Mouse (Mus musculus): ENCODE results near the gene Dtd1. TPM values are rescaled to one million over a fixed set of nuclear protein-coding genes. Genes with fewer than 3 reads are reported as not detected.
A peak's percentile ranks its signal among the peaks of the same experiment; 100 is the strongest.

Dtd1 gene
- polyA plus RNA-seq, 2 experiments: 19.1 to 39.8 TPM

- Histone ChIP-seq H3K27me3 (ENCODE audit: control insufficient read depth, insufficient read depth, low read length) (no peaks in the 10 kb centered on the region), H3K4me1 (ENCODE audit: control insufficient read depth, insufficient read depth, low read length) (no peaks in the 10 kb centered on the region), H3K4me3 (replicated peaks; ENCODE audit: low read length) (no peak overlapping the region), H3K9me3 (ENCODE audit: control insufficient read depth, low read length) (no peaks in the 10 kb centered on the region), H3K27ac (replicated peaks; ENCODE audit: low read depth, low read length) (no peak overlapping the region), H3K36me3 (ENCODE audit: control insufficient read depth, insufficient read depth, low read length) (no peaks in the 10 kb centered on the region), H3K9ac (ENCODE audit: low read depth, low read length, severe bottlenecking) (no peak overlapping the region), H3K4me2 (replicated peaks; ENCODE audit: low read depth, low read length, severe bottlenecking) (no peak overlapping the region)
- TF ChIP-seq POLR2A (IDR thresholded peaks at IDR 0.05; ENCODE audit: borderline replicate concordance, extremely low read depth, insufficient read depth, insufficient read length): no peak
- no peak for DNase-seq (ENCODE audit: low spot score)
- no peak for ATAC-seq (ENCODE audit: low FRiP score, low read depth)
- 80% methylated on average over 7 of the region's 7 CpGs for WGBS
Measured at GRCm38 (mm10) chr2:144779263-144779662, 179.6 kb downstream of the Dtd1 start.

GRCm38 (mm10) chr2:144780731-144781130 lies 181.0 kb downstream of the Dtd1 start:
- Histone ChIP-seq H3K36me3 (ENCODE audit: control insufficient read depth, insufficient read depth, low read length) (no peaks in the 10 kb centered on the region), H3K9ac (ENCODE audit: low read depth, low read length, severe bottlenecking) (no peak overlapping the region), H3K4me3 (replicated peaks; ENCODE audit: low read length) (no peak overlapping the region), H3K4me2 (replicated peaks; ENCODE audit: low read depth, low read length, severe bottlenecking) (no peak overlapping the region), H3K9me3 (ENCODE audit: control insufficient read depth, low read length) (no peaks in the 10 kb centered on the region), H3K27me3 (ENCODE audit: control insufficient read depth, insufficient read depth, low read length) (no peaks in the 10 kb centered on the region), H3K4me1 (ENCODE audit: control insufficient read depth, insufficient read depth, low read length) (no peaks in the 10 kb centered on the region), H3K27ac (replicated peaks; ENCODE audit: low read depth, low read length) (no peak overlapping the region)
- no peak for TF ChIP-seq POLR2A (IDR thresholded peaks at IDR 0.05; ENCODE audit: borderline replicate concordance, extremely low read depth, insufficient read depth, insufficient read length)
- peak; percentile 9 for DNase-seq (ENCODE audit: low spot score)
- no peak for ATAC-seq (ENCODE audit: low FRiP score, low read depth)
- 47% methylated on average over 5 of the region's 5 CpGs for WGBS

- Histone ChIP-seq H3K27ac (replicated peaks; ENCODE audit: low read depth, low read length) (no peak overlapping the region), H3K9ac (ENCODE audit: low read depth, low read length, severe bottlenecking) (no peak overlapping the region), H3K4me2 (replicated peaks; ENCODE audit: low read depth, low read length, severe bottlenecking) (no peak overlapping the region), H3K4me3 (replicated peaks; ENCODE audit: low read length) (no peak overlapping the region), H3K9me3 (ENCODE audit: control insufficient read depth, low read length) (no peaks in the 10 kb centered on the region), H3K4me1 (ENCODE audit: control insufficient read depth, insufficient read depth, low read length) (no peaks in the 10 kb centered on the region), H3K27me3 (ENCODE audit: control insufficient read depth, insufficient read depth, low read length) (no peaks in the 10 kb centered on the region), H3K36me3 (ENCODE audit: control insufficient read depth, insufficient read depth, low read length) (no peaks in the 10 kb centered on the region)
- WGBS: 62% methylated on average over 3 of the region's 3 CpGs
- DNase-seq (ENCODE audit: low spot score): no peak
- no peak for TF ChIP-seq POLR2A (IDR thresholded peaks at IDR 0.05; ENCODE audit: borderline replicate concordance, extremely low read depth, insufficient read depth, insufficient read length)
- ATAC-seq (ENCODE audit: low FRiP score, low read depth): no peak
Measured at GRCm38 (mm10) chr2:144781871-144782270, 182.2 kb downstream of the Dtd1 start.

- WGBS: 65% methylated on average over 4 of the region's 4 CpGs
- H3K27me3 ChIP-seq (ENCODE audit: control insufficient read depth, insufficient read depth, low read length): no peaks in the 10 kb centered on the region
- H3K4me2 ChIP-seq (replicated peaks; ENCODE audit: low read depth, low read length, severe bottlenecking): no peak overlapping the region
- H3K4me3 ChIP-seq (replicated peaks; ENCODE audit: low read length): no peak overlapping the region
- H3K9me3 ChIP-seq (ENCODE audit: control insufficient read depth, low read length): no peaks in the 10 kb centered on the region
- no peak for TF ChIP-seq POLR2A (IDR thresholded peaks at IDR 0.05; ENCODE audit: borderline replicate concordance, extremely low read depth, insufficient read depth, insufficient read length)
- no peak for ATAC-seq (ENCODE audit: low FRiP score, low read depth)
- no peak overlapping the region for H3K9ac ChIP-seq (ENCODE audit: low read depth, low read length, severe bottlenecking)
- H3K27ac ChIP-seq (replicated peaks; ENCODE audit: low read depth, low read length): no peak overlapping the region
- no peaks in the 10 kb centered on the region for H3K4me1 ChIP-seq (ENCODE audit: control insufficient read depth, insufficient read depth, low read length)
- DNase-seq (ENCODE audit: low spot score): no peak
- no peaks in the 10 kb centered on the region for H3K36me3 ChIP-seq (ENCODE audit: control insufficient read depth, insufficient read depth, low read length)
Measured at GRCm38 (mm10) chr2:144782481-144782880, 182.8 kb downstream of the Dtd1 start.

GRCm38 (mm10) chr2:144783190-144783589 lies 183.5 kb downstream of the Dtd1 start:
- no peak overlapping the region for H3K4me2 ChIP-seq (replicated peaks; ENCODE audit: low read depth, low read length, severe bottlenecking)
- no peaks in the 10 kb centered on the region for H3K9me3 ChIP-seq (ENCODE audit: control insufficient read depth, low read length)
- WGBS: 94% methylated on average over 1 of the region's 1 CpGs

GRCm38 (mm10) chr2:144783831-144784230 lies 184.1 kb downstream of the Dtd1 start:
- Histone ChIP-seq H3K4me1 (ENCODE audit: control insufficient read depth, insufficient read depth, low read length) (no peaks in the 10 kb centered on the region), H3K4me3 (replicated peaks; ENCODE audit: low read length) (no peak overlapping the region), H3K9me3 (ENCODE audit: control insufficient read depth, low read length) (no peaks in the 10 kb centered on the region), H3K27me3 (ENCODE audit: control insufficient read depth, insufficient read depth, low read length) (no peaks in the 10 kb centered on the region), H3K9ac (ENCODE audit: low read depth, low read length, severe bottlenecking) (no peak overlapping the region), H3K36me3 (ENCODE audit: control insufficient read depth, insufficient read depth, low read length) (no peaks in the 10 kb centered on the region), H3K4me2 (replicated peaks; ENCODE audit: low read depth, low read length, severe bottlenecking) (no peak overlapping the region), H3K27ac (replicated peaks; ENCODE audit: low read depth, low read length) (no peak overlapping the region)
- DNase-seq (ENCODE audit: low spot score) (no peak), ATAC-seq (ENCODE audit: low FRiP score, low read depth) (no peak)
- WGBS: 90% methylated on average over 6 of the region's 6 CpGs
- no peak for TF ChIP-seq POLR2A (IDR thresholded peaks at IDR 0.05; ENCODE audit: borderline replicate concordance, extremely low read depth, insufficient read depth, insufficient read length)

More at GRCm38 (mm10) chr2:144783190-144783589, 183.5 kb downstream of the Dtd1 start:
- Histone ChIP-seq H3K9ac (ENCODE audit: low read depth, low read length, severe bottlenecking) (no peak overlapping the region), H3K4me3 (replicated peaks; ENCODE audit: low read length) (no peak overlapping the region), H3K4me1 (ENCODE audit: control insufficient read depth, insufficient read depth, low read length) (no peaks in the 10 kb centered on the region), H3K27ac (replicated peaks; ENCODE audit: low read depth, low read length) (no peak overlapping the region), H3K27me3 (ENCODE audit: control insufficient read depth, insufficient read depth, low read length) (no peaks in the 10 kb centered on the region), H3K36me3 (ENCODE audit: control insufficient read depth, insufficient read depth, low read length) (no peaks in the 10 kb centered on the region)
- no peak for TF ChIP-seq POLR2A (IDR thresholded peaks at IDR 0.05; ENCODE audit: borderline replicate concordance, extremely low read depth, insufficient read depth, insufficient read length)
- DNase-seq (ENCODE audit: low spot score) (no peak), ATAC-seq (ENCODE audit: low FRiP score, low read depth) (no peak)
